ENCODE assay signal across 8 mouse cellular contexts in genomic region chr6:88915510-88915909, GRCm38 (mm10). TPM values are rescaled to one million over a fixed set of nuclear protein-coding genes. Genes with fewer than 3 reads are reported as not detected.
DNase-seq lines count a peak whose midpoint lies in the region; ATAC-seq and TF ChIP-seq lines count a peak whose summit lies in the region.
"Had no signal": no experiment of that assay in that cellular context is flagged by ENCODE, and none has a peak within 500 bp of the region (broad histone marks: within the 10 kb centered on the region; RNA-seq: fewer than 3 reads in every experiment).

No protein-coding gene starts in this region.

- no peaks in the 10 kb centered on the region for H3K27me3 ChIP-seq in heart, embryonic 16.5 days (ENCODE audit: control insufficient read depth, insufficient read depth, low read length)
- H3K27me3 ChIP-seq in myocyte (ENCODE audit: control insufficient read depth, insufficient read depth, insufficient read length): no peaks in the 10 kb centered on the region
- H3K27me3 ChIP-seq: embryonic facial prominence, embryonic 12.5 days had no signal

- TF ChIP-seq POLR2A in myocyte (IDR thresholded peaks at IDR 0.05; ENCODE audit: insufficient read length, low read depth): no peak

- no peak overlapping the region for H3K4me2 ChIP-seq in heart, embryonic 16.5 days (ENCODE audit: low read depth, low read length)
- H3K4me2 ChIP-seq in myocyte (ENCODE audit: low read depth): no peak overlapping the region
- H3K4me2 ChIP-seq: embryonic facial prominence, embryonic 12.5 days had no signal

- no peak overlapping the region for H3K9ac ChIP-seq in heart, embryonic 16.5 days (ENCODE audit: low read length)
- H3K9ac ChIP-seq: embryonic facial prominence, embryonic 12.5 days had no signal

- no peaks in the 10 kb centered on the region for H3K79me2 ChIP-seq in myocyte (ENCODE audit: control insufficient read depth, insufficient read depth)

- peaks cover 3% of the 10 kb centered on the region; the same call in 1 of the 2 replicates for H3K36me3 ChIP-seq in heart, embryonic 16.5 days (ENCODE audit: control insufficient read depth, insufficient read depth)
- no peaks in the 10 kb centered on the region for H3K36me3 ChIP-seq in myocyte (ENCODE audit: control insufficient read depth, insufficient read depth)

- peak; percentile 41 to 84 for DNase-seq in layer of hippocampus, postnatal 14 days (ENCODE audit: low spot score in 2 of 2)
- DNase-seq in layer of hippocampus, adult 11-12 months (ENCODE audit: low spot score): no peak
- DNase-seq in kidney, postnatal 36 days: no peak
- DNase-seq in left cerebral cortex, adult 18-20 months (ENCODE audit: low spot score in 2 of 2): no peak

- no peaks in the 10 kb centered on the region for H3K9me3 ChIP-seq in heart, embryonic 16.5 days (replicated peaks; ENCODE audit: control insufficient read depth, low read length)
- H3K9me3 ChIP-seq: embryonic facial prominence, embryonic 12.5 days had no signal

- peak overlapping the region; percentile 59 for H3K27ac ChIP-seq in heart, embryonic 16.5 days (ENCODE audit: low read length)
- H3K27ac ChIP-seq: embryonic facial prominence, embryonic 12.5 days had no signal

- 41% methylated on average over 4 of the region's 4 CpGs for whole genome bisulfite sequencing in heart, embryonic 16.5 days

- peaks cover 22% of the 10 kb centered on the region for H3K4me1 ChIP-seq in heart, embryonic 16.5 days (ENCODE audit: control insufficient read depth, insufficient read depth, low read length)
- H3K4me1 ChIP-seq: embryonic facial prominence, embryonic 12.5 days had no signal

- ATAC-seq in common myeloid progenitor, adult 5-6 weeks (replicated peaks; ENCODE audit: low read depth, poor library complexity, severe bottlenecking): peak; percentile 83
- no peak; the same call in 1 of the 2 replicates for ATAC-seq in heart, embryonic 16.5 days (replicated peaks; ENCODE audit: extremely low read depth, insufficient read depth, low FRiP score)

- H3ac ChIP-seq in myocyte (ENCODE audit: control insufficient read depth, insufficient read length): no peak overlapping the region

- H3K4me3 ChIP-seq in heart, embryonic 16.5 days (ENCODE audit: low read length): no peak overlapping the region
- no peak overlapping the region for H3K4me3 ChIP-seq in myocyte
- H3K4me3 ChIP-seq: embryonic facial prominence, embryonic 12.5 days had no signal

TF ChIP-seq in myocyte, 11 proteins besides CTCF, POLR2A, EP300 and RAD21:
- TF ChIP-seq MYOD1 (IDR thresholded peaks at IDR 0.05; ENCODE audit: control insufficient read depth in 1 of 3, insufficient read length in 2 of 3, low read depth in 2 of 3) (peak in 2 of 3 experiments; percentile 42 to 58), TCF12 (IDR thresholded peaks at IDR 0.05; ENCODE audit: insufficient read depth, poor library complexity, severe bottlenecking) (peak; percentile 10), USF1 (IDR thresholded peaks at IDR 0.05; ENCODE audit: low read depth) (peak; percentile 21), MYOG (IDR thresholded peaks at IDR 0.05; ENCODE audit: control insufficient read depth in 1 of 3, insufficient read depth in 1 of 3, insufficient read length in 2 of 3, low read depth in 2 of 3) (peak in 2 of 3 experiments; percentile 56 to 84), TCF3 (IDR thresholded peaks at IDR 0.05; ENCODE audit: insufficient read length, low read depth) (no peak), POLR2AphosphoS2 (IDR thresholded peaks at IDR 0.05; ENCODE audit: insufficient read length, low read depth) (no peak)

RNA-seq across cellular contexts. Expression of gene Tpra1, which starts 13.5 kb away (rescaled TPM):
- 10 to 100 TPM; 36.7 to 38.0 TPM for total RNA-seq in layer of hippocampus, postnatal 14 days (2021)
- total RNA-seq in common myeloid progenitor, adult 5-6 weeks (2017): 27.9 and 32.5 TPM in 2 replicates
- polyA plus RNA-seq in heart, embryonic 16.5 days (2015; fragmentation: Nextera tagmentation; extraction: Ambion mirVana): 54.9 and 58.0 TPM in 2 replicates
- 27.3 TPM for polyA plus RNA-seq in myocyte (2012; fragmentation: generic; extraction: Trizol)
- 10 to 100 TPM; 45.5 to 47.2 TPM for total RNA-seq in left cerebral cortex, adult 18-20 months (2021)

RNA-seq across cellular contexts. Expression of gene Mcm2, which starts 16.9 kb away (rescaled TPM):
- 1 to 10 TPM; 5.4 to 7.8 TPM for total RNA-seq in layer of hippocampus, postnatal 14 days (2021)
- total RNA-seq in common myeloid progenitor, adult 5-6 weeks (2017): 188 TPM in 2 replicates
- 88.3 and 94.7 TPM in 2 replicates for polyA plus RNA-seq in heart, embryonic 16.5 days (2015; fragmentation: Nextera tagmentation; extraction: Ambion mirVana)
- 42.1 TPM for polyA plus RNA-seq in myocyte (2012; fragmentation: generic; extraction: Trizol)
- total RNA-seq in left cerebral cortex, adult 18-20 months (2021): 1 to 10 TPM; 3.7 to 6.8 TPM

RNA-seq across cellular contexts. Expression of gene Podxl2, which starts 40.7 kb away (rescaled TPM):
- total RNA-seq in layer of hippocampus, postnatal 14 days (2021): 100 to 1,000 TPM; 212 to 229 TPM
- 0.55 TPM in 1 of 2 replicates, not detected in the other for total RNA-seq in common myeloid progenitor, adult 5-6 weeks (2017)
- 43.7 and 45.0 TPM in 2 replicates for polyA plus RNA-seq in heart, embryonic 16.5 days (2015; fragmentation: Nextera tagmentation; extraction: Ambion mirVana)
- polyA plus RNA-seq in myocyte (2012; fragmentation: generic; extraction: Trizol): 3.4 TPM
- total RNA-seq in left cerebral cortex, adult 18-20 months (2021): 100 to 1,000 TPM; 202 to 219 TPM

Comparison
In these comparisons a context has a peak if more than half of its experiments do, and no peak if none do; other contexts are left out.
1. DNase-seq: peak in layer of hippocampus, postnatal 14 days (2 of 2); none in layer of hippocampus, adult 11-12 months (single experiment), kidney, postnatal 36 days (0 of 2) and left cerebral cortex, adult 18-20 months (0 of 2).
2. RNA of gene Mcm2, which starts 16.9 kb away (total RNA-seq): 188 TPM in common myeloid progenitor, adult 5-6 weeks; 5.4 to 7.8 TPM in layer of hippocampus, postnatal 14 days and 3.7 to 6.8 TPM in left cerebral cortex, adult 18-20 months; every median in the first group is over 10 times any median in the second.
3. RNA of gene Podxl2, which starts 40.7 kb away (total RNA-seq): 212 to 229 TPM in layer of hippocampus, postnatal 14 days and 202 to 219 TPM in left cerebral cortex, adult 18-20 months; 0.55 TPM in common myeloid progenitor, adult 5-6 weeks; every median in the first group is over 100 times any median in the second.